Mouse (Mus musculus) layer of hippocampus, postnatal 10 days (tissue): ENCODE measurements at regions not wholly inside any gene's neighbourhood (a gene's known extent, or its start where the extent isn't known, plus 50 kb on each side); places are given as distances from the start of the nearest gene placed in this dataset.
A peak's percentile ranks its signal among the peaks of the same experiment; 100 is the strongest.
"Not testable (repeated sequence)": the region's sequence is repeated elsewhere in the genome, so short reads cannot be mapped to it uniquely, and the experiment has no call there.

Experiments used
- DNase-seq, 2 experiments: peaks; one replicate each; pipeline ENCODE4 v3.0.0; 2021; ENCODE audit warnings: low spot score in 2 of 2

- no peak for DNase-seq
Observed at GRCm38 (mm10) chr4:10670846-10671428, 203.4 kb upstream of the 2610301B20Rik start.

GRCm38 (mm10) chr4:10691086-10691485, 183.2 kb upstream of the 2610301B20Rik start:
- DNase-seq: no peak

GRCm38 (mm10) chr4:10692860-10693259, 181.4 kb upstream of the 2610301B20Rik start:
- no peak for DNase-seq

GRCm38 (mm10) chr4:10693446-10694105, 180.7 kb upstream of the 2610301B20Rik start:
- DNase-seq: no peak

- not testable (repeated sequence) for DNase-seq
Observed at GRCm38 (mm10) chr4:10694106-10694748, 180.1 kb upstream of the 2610301B20Rik start.

- DNase-seq: peak; percentile 12 to 20
Observed at GRCm38 (mm10) chr4:10697225-10697836, 177.0 kb upstream of the 2610301B20Rik start.

GRCm38 (mm10) chr4:10698637-10699036, 175.7 kb upstream of the 2610301B20Rik start:
- DNase-seq: no peak

GRCm38 (mm10) chr4:10701479-10701878, 172.8 kb upstream of the 2610301B20Rik start:
- no peak for DNase-seq

GRCm38 (mm10) chr4:10703212-10703611, 171.1 kb upstream of the 2610301B20Rik start:
- DNase-seq: no peak

GRCm38 (mm10) chr4:10707016-10707657, 167.2 kb upstream of the 2610301B20Rik start:
- peak in 1 of 2 experiments; percentile 17 for DNase-seq

- DNase-seq: peak; percentile 18 to 51
Observed at GRCm38 (mm10) chr4:10707658-10708056, 166.6 kb upstream of the 2610301B20Rik start.

- no peak for DNase-seq
Observed at GRCm38 (mm10) chr4:10711939-10712533, 162.3 kb upstream of the 2610301B20Rik start.

- DNase-seq: no peak
Observed at GRCm38 (mm10) chr4:10723341-10723740, 151.0 kb upstream of the 2610301B20Rik start.

- no peak for DNase-seq
Observed at GRCm38 (mm10) chr4:10727894-10728293, 146.4 kb upstream of the 2610301B20Rik start.

GRCm38 (mm10) chr4:10745207-10745606, 129.1 kb upstream of the 2610301B20Rik start:
- no peak for DNase-seq

GRCm38 (mm10) chr4:10748816-10749215, 125.5 kb upstream of the 2610301B20Rik start:
- DNase-seq: no peak

GRCm38 (mm10) chr4:10750377-10751062, 123.8 kb upstream of the 2610301B20Rik start:
- not testable (repeated sequence) for DNase-seq

GRCm38 (mm10) chr4:10753176-10753575, 121.1 kb upstream of the 2610301B20Rik start:
- DNase-seq: no peak

- no peak for DNase-seq
Observed at GRCm38 (mm10) chr4:10759491-10759890, 114.8 kb upstream of the 2610301B20Rik start.

GRCm38 (mm10) chr4:10767676-10768075, 106.6 kb upstream of the 2610301B20Rik start:
- no peak for DNase-seq
